Mouse (Mus musculus) cerebellum, adult 2 months (tissue): ENCODE data around the gene Aqp5. TPM values are rescaled to one million over a fixed set of nuclear protein-coding genes. Genes with fewer than 3 reads are reported as not detected.

Source experiments
- DNase-seq, 2 experiments: peaks; one replicate each; pipeline ENCODE4 v3.0.0; 2021
- H3K27ac ChIP-seq: fragments of 200-500 bp; 2 replicates; pipeline ENCODE4 v1.5.1; 2012; ENCODE audit warnings: low read length, control low read depth, inconsistent platforms; ENCODE audit not compliant: insufficient read depth
- H3K27me3 ChIP-seq: fragments of 200-500 bp; 2 replicates; pipeline ENCODE4 v1.6.1; 2012; ENCODE audit warnings: inconsistent platforms, mild to moderate bottlenecking, low read length, moderate library complexity; ENCODE audit not compliant: control insufficient read depth, insufficient read depth
- H3K4me1 ChIP-seq: fragments of 200-500 bp; 2 replicates; pipeline ENCODE4 v1.6.1; 2011; ENCODE audit warnings: low read length; ENCODE audit not compliant: control insufficient read depth, insufficient read depth
- H3K4me3 ChIP-seq: fragments of 200-500 bp; replicated peaks from 2 replicates; pipeline ENCODE3; 2011; ENCODE audit warnings: mild to moderate bottlenecking, low read depth, low read length, control low read depth; ENCODE audit not compliant: insufficient read depth
- CTCF ChIP-seq: fragments of 200-500 bp; IDR thresholded peaks from 2 replicates; pipeline ENCODE4 v1.5.1; 2011; ENCODE audit warnings: low read depth, mild to moderate bottlenecking, control low read depth, low read length, moderate library complexity, borderline replicate concordance; ENCODE audit not compliant: insufficient read depth
- POLR2A ChIP-seq: fragments of 200-500 bp; IDR thresholded peaks from 2 replicates; pipeline ENCODE4 v1.6.1; 2011; ENCODE audit warnings: low read length, control low read depth, borderline replicate concordance; ENCODE audit not compliant: insufficient read depth
- WGBS: fragments of 180-500 bp; shearing (Covaris S2); methylation state at CpG from one replicate; pipeline ENCODE4 v1.1.7; 2018; 5-methylcytosine and 5-hydroxymethylcytosine counted together
- polyA plus RNA-seq: library from polyadenylated mRNA; depleted of rRNA; stranded (reverse); fragments of >200 nt; gene quantifications from 2 replicates; pipeline ENCODE4 v1.2.3, GENCODE M21; 2012

Aqp5 gene
- polyA plus RNA-seq, 1 experiment: 0.56 TPM

DNA sequence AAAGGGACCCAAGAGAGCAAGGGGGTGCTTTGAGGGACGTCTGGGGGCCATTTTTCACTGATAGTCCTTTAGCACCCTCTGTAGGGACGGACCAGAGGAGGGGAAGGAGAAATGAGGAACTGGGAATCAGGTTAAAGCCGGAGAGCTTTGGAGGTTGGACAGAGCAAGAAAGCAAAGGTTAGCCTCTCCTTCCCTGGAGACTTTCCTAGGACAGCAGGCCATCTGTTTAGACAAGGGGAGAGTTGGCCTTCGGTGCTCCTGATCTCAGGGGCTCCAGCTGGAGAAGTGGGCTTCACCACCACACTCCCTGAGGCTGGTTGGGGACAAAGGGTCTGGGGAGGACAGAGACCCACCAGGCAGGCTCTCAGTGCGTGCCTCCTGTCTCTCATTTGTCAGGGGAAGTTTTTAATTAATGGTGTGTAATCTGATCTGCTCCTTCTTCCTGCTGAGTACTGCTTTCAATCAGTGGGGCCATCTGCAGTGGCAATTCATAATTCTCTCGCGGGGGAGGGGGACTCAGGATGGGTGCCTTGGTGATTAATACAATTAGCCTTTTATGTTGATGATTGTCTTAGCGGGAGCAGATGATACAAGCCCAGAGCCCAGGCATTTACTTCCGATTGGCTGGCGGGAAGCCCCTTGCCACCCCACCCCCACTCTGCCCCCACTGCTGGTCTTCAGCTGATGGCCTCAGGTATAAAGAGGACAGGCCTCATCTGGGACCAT, 17.0 kb downstream of the Aqp5 start:
- DNase-seq: no peak
- 24% methylated on average over 10 of the region's 10 CpGs for WGBS
- Histone ChIP-seq H3K4me3 (no peak overlapping the region), H3K27me3 (no peaks in the 10 kb centered on the region), H3K4me1 (peaks cover 50% of the 10 kb centered on the region), H3K27ac (0 out of 2 replicates have a peak overlapping the region, but pooled peaks have one; percentile 19)
- no peak for TF ChIP-seq POLR2A
- no peak for TF ChIP-seq CTCF

DNA sequence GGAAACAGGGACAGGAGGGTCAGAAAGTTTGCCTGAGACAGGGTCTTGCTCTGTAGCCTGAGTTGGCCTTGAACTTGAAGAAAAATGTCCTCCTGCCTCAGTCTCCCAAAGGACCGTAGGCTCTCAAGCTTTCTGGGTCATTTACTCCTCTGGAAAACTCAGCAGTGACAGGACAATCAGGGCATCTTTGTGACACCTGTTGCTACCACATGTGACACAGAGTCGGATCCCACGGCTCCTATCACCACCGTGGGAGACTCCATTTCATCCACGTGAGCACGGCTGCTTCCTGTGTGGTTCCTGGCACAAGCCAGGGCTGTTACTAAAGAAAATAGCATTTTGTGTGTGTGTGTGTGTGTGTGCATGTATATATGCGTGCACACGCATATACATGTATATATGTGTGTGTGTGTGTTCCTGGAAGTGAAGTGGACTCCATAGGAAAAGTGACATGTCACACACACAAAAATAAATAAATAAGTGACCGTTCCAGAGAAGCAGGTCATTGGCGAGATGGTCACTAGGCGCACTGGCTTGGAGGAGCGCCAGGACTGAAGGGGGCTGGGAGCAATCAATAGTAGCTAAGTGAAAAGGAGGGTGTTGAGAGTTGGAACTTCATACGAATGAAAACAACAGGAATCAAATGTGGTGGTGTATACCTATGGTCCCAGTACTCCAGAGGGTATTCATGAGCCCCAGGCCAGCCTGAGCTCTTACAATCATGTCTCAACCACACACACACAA, 18.0 kb downstream of the Aqp5 start:
- TF ChIP-seq POLR2A (no peak), CTCF (no peak)
- Histone ChIP-seq H3K4me1 (peaks cover 42% of the 10 kb centered on the region), H3K27ac (no peak overlapping the region), H3K4me3 (no peak overlapping the region), H3K27me3 (no peaks in the 10 kb centered on the region)
- no peak for DNase-seq
- 61% methylated on average over 13 of the region's 13 CpGs for WGBS

DNA sequence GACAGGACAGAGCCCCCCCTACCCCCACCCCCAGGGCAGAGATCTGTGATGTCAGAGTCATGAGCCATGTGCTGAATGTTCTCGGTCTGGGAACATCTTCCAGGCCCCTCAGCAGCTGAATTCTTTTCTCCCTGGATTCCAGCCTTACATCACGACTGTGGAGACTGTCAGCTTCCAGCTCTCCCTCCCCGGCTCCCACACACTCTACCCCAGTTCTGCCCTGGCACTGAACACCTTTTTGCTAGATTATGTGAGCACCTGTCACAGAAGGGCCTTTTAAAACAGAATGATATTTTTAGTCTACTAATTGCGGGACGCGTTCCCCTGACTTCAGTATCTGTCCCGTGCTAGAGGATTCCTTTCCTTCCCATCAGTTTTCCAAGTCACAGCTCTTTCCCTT, 21.0 kb downstream of the Aqp5 start:
- DNase-seq: no peak
- Histone ChIP-seq H3K27me3 (no peaks in the 10 kb centered on the region), H3K4me3 (no peak overlapping the region), H3K27ac (no peak overlapping the region), H3K4me1 (peaks cover 50% of the 10 kb centered on the region)
- 28% methylated on average over 7 of the region's 7 CpGs for WGBS
- TF ChIP-seq CTCF: no peak
- no peak for TF ChIP-seq POLR2A

DNA sequence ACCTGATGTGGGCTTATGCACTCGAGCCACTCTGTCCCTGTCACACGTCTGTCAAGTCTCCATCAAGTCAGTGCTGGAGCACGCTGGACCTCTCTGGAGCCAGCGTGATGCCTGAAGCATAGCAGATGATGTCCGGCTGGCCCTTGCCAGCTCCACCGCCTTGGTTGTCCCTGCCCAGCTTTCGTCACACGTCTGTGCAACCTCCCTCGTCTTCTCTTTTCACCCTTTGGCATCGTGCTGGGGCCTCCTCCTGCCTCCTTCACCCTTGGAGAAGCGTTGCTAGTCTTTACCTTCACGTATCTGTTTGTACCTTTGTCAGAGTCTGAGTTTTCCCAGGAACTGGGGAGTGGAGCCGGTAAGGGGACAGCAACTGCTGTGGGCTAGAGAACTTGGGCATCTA, 23.7 kb downstream of the Aqp5 start:
- no peak overlapping the region for H3K27ac ChIP-seq
- TF ChIP-seq POLR2A: no peak
- TF ChIP-seq CTCF: no peak
- 45% methylated on average over 13 of the region's 13 CpGs for WGBS

DNA sequence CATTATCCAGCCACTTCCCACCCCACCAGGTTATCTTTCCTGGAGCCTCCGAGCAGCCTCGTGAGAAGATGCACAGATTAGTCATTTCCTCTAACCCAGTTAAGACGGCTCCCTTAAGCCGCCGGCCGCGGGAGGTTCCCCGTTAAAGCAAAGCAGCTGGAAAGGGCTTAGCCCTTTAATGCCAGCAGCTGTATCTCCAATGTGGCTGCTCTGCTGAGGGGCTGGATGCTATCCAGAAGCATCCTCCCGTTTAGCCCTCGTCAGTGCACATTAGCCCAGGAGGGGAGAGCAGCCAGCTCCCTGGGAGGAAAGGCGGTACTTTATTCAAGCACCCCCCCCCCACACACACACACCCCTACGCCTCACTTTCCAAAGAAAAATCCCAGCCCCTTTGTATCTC, 24.2 kb downstream of the Aqp5 start:
- Histone ChIP-seq H3K27me3 (no peaks in the 10 kb centered on the region), H3K27ac (no peak overlapping the region), H3K4me1 (peaks cover 32% of the 10 kb centered on the region), H3K4me3 (no peak overlapping the region)
- no peak for TF ChIP-seq CTCF
- TF ChIP-seq POLR2A: no peak
- no peak for DNase-seq
- WGBS: 20% methylated on average over 12 of the region's 12 CpGs

More for the DNA sequence above, 23.7 kb downstream of the Aqp5 start:
- Histone ChIP-seq H3K4me1 (peaks cover 29% of the 10 kb centered on the region), H3K27me3 (no peaks in the 10 kb centered on the region), H3K4me3 (no peak overlapping the region)
- no peak for DNase-seq

DNA sequence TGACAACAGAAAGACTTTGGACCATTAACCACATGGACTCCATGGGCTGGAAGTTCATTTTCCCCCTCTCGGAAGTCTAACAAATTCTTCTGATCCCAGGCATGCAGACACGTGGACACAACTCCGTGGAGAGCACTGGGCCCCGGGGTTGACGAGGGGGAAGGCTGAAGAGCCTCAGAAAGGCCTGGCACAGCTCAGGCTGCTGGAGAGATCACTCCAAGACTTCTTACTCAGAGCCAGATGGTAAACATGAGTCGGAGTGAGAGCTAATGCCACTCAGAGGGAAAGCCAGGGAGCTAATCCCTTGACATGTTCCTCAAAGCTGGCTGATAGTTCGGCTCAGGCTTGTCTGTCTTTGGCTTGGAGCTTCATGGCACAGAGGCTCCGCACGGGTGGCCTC, 24.7 kb downstream of the Aqp5 start:
- no peak overlapping the region; the same call in 1 of the 2 replicates for H3K27ac ChIP-seq
- WGBS: 16% methylated on average over 9 of the region's 9 CpGs

DNA sequence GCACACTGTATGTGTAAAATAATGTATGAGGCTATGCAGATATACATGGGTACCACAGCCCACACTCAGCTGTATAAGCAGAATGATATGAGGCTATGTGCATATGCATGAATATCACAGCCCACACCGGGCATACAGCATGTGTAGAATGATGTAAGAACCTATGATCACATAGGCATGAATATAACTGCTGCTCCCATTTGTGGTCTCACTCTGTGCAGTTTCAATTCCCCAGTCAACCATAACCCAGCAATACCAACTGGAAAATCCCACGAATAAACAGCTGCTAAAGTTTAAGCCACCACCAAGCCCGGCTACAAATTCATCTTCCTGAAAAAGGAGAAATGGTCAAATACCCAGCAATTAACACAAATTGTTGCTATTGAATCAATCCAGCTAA, 28.0 kb downstream of the Aqp5 start:
- no peak for TF ChIP-seq CTCF
- TF ChIP-seq POLR2A: no peak
- no peak for DNase-seq
- WGBS: 94% methylated on average over 3 of the region's 3 CpGs
- no peaks in the 10 kb centered on the region for H3K27me3 ChIP-seq
- peaks cover 25% of the 10 kb centered on the region for H3K4me1 ChIP-seq
- no peak overlapping the region for H3K4me3 ChIP-seq
- H3K27ac ChIP-seq: no peak overlapping the region

More for the DNA sequence above, 24.7 kb downstream of the Aqp5 start:
- no peaks in the 10 kb centered on the region for H3K27me3 ChIP-seq
- TF ChIP-seq POLR2A (no peak), CTCF (no peak)
- DNase-seq: peak; percentile 47 to 61
- no peak overlapping the region for H3K4me3 ChIP-seq
- peaks cover 34% of the 10 kb centered on the region for H3K4me1 ChIP-seq

DNA sequence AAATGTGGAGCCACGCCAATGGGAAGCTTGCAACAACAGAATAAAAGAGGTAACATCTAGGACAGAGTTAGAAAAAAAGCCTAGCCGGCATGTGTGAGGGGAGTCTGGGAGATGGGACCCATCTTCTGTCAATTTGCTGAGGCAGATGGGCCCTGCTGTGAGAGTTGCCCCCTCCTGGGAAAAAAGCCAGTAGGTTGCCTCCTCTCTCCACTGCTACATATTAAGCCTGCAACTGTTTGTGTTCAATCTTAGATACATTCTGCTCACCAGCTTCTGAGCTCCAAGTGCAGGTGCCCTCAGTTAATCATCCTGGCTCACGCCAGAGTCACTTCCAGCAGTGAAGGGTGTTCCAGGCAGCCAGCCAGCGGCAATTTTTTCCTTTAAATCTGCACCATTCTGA, 29.2 kb downstream of the Aqp5 start:
- TF ChIP-seq CTCF: no peak
- no peak for TF ChIP-seq POLR2A
- DNase-seq: no peak
- WGBS: 45% methylated on average over 4 of the region's 4 CpGs
- Histone ChIP-seq H3K27me3 (no peaks in the 10 kb centered on the region), H3K4me1 (peaks cover 13% of the 10 kb centered on the region), H3K27ac (no peak overlapping the region), H3K4me3 (no peak overlapping the region)
